Mouse (Mus musculus) adrenal gland, adult 18-20 months (tissue): Measurements from ENCODE around the gene Isoc2a. TPM values are rescaled to one million over a fixed set of nuclear protein-coding genes. Genes with fewer than 3 reads are reported as not detected.
A peak's percentile ranks its signal among the peaks of the same experiment; 100 is the strongest.
"Not testable (repeated sequence)": the region's sequence is repeated elsewhere in the genome, so short reads cannot be mapped to it uniquely, and the experiment has no call there.

ENCODE experiments used
- DNase-seq, 2 experiments: peaks; one replicate each; pipeline ENCODE4 v3.0.0; 2021 to 2022; ENCODE audit warnings: low spot score in 2 of 2
- total RNA-seq, 2 experiments: library from RNA; stranded (reverse); gene quantifications; 1 replicate in 1 of 2; 2 replicates in 1 of 2; pipeline ENCODE4 v1.2.3; 2021

The Isoc2a gene
- total RNA-seq, 2 experiments from 2014 or later: 32.7 to 38.0 TPM

DNA sequence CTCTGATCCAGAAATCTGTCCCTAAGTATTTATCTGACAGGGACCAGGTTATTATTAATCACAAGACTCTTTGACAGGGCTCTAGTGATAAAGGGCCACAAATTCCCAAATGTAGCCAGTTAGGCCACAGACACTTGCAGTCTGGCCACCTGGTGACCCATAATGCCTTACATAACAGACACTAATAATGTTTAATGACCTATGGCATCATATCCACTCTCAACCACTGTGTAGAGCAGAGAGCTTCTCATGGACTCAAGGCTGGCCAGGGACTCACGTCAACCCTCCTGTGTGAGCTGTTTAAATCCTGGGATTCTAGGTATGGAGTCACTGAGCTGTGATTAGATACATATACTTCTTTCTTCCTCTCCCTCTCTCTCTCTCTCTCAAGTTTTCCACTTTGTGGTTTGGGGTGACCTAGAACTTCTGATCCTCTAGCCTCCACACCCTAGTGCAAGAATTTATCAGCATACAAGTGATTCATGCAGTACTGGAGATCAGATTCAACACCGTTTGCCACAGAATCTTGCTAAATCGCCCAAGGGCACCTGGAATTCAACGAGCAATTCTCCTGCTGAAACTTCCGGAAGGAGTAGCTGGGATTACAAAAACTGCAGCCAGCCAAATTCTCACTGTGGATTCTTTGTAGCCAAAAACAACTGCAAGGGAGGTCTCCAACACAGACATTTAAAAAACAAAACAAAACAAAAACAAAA is 12.7 kb upstream of the Isoc2a start:
- DNase-seq: no peak

DNA sequence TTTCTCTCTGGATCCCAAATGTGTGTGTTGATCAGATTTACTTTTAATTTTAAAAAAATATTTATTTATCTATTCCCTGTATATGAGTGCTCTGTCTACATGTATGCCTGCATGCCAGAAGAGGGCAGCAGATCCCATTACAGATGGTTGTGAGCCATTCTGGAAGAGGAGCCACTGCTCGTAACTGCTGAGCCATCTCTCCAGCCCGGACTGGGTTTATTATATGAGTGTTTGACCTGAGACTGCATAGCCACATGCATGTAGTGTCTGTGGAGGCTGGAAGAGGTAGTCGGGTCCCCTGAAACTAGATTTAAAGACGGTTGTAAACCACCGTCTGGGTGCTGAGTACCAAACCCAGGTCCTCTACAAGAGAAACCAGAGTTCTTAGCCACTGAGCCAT is 11.9 kb upstream of the Isoc2a start:
- no peak for DNase-seq

DNA sequence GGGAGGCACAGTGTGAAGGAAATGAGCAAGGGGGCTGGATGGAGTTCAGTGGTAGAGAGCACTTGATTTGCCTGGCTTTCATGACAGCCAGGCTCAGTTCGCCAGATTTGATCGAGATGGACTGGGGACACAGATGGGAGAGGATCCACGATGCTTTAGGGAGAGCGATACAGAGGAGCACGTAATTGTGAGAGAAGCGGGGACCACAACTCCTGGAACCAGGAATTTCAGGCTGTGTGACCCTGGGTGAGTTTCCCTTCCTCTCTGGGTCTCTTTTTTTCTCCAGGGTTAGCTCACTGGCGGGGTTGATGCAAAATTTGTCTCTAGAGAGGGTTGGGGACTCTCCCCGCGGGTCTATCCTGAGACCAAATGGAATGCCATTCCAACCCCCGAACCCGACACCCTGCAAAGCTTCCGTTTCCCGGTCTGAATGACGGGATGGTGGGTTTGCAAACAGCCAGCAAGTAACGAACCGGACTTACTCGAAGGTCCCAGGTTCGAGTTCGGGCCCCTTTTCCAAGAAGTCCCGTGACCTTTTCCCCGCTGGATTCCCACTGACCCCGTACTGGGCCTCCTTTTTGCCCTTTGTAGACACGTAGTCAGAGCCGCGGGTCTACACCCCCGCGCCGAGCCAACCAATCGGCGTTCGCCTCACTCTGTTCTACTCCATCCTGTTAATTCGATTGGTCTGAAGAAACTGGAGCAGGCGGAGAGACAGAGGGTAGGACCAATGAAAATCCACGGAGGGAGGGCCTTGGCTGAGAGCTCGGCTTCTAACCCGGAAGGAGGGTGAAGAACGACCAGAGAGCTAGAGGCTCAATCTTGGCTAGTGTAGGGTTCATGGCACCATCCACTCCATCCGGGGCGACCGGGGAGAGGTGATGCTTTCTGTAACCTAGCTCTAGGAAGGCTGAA is 11.1 kb upstream of the Isoc2a start:
- DNase-seq: peak; percentile 88 to 90

DNA sequence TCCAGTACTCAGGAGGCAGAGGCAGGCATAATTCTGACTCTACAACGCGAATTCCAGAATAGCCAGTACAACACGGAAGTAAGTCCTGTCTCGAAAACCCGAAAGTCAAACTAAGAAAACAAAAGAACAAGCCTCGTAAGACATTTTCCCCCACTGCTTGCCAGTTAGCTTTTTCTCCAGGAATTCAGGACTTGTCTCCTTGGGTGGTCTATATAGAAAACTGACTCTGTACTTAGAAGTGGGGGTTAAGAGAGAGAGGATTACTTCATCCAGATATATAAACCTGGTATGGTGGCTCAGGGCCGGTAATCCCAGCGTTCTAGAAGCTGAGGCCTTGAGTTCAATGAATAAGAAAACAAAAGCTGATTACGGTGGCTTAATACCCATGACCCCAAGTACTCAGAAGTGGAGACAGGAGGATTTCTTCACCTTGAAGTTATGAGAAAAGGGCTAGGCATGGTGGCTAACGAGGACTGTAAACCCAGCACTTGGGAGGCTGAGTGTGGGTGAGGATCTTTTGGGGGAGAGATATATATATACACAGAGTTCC is 10.2 kb upstream of the Isoc2a start:
- no peak for DNase-seq

DNA sequence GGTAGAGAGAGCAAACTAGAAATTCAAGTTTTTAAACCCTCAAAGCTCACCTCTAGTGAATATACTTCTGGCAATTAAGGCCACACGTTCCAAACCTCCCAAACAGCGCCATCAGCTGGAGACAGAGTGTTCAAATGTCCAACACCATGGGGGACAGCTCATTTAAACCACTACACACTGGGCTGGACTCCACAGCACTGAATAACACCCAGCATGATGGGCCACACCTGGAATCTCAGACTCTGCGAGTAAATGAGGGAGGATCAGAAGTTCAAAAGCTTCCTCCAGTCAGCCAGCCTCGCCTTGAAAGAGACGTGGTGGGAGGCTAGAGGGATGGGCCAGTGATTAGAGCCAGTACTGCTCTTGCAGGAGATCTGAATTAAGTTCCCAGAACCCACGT is 6.8 kb upstream of the Isoc2a start, which contains the start of gene Isoc2b:
Gene Isoc2b (minus strand): TSS at position 126 of the 400 bp plus-strand sequence.
- no peak for DNase-seq

DNA sequence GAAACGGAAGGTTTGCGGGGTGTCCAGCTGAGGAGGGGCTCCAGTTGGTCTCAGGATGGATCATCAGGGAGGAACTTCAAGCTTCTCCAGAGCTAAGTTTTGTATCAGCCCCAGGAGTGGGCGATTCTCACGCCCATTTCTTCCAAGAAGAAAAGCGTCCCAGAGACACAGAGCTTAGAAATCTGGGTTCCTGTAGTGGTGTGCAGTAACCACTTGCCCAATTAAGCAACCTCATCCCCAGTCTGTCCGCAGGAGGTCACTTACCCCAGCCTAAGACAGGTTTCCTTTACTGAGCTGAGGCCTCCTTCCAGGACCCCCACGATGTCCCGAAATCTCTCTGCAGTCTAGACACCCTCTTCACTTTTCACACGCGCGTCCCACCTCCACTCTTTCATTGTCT is 273 bp downstream of the Isoc2a start:
- DNase-seq: no peak

DNA sequence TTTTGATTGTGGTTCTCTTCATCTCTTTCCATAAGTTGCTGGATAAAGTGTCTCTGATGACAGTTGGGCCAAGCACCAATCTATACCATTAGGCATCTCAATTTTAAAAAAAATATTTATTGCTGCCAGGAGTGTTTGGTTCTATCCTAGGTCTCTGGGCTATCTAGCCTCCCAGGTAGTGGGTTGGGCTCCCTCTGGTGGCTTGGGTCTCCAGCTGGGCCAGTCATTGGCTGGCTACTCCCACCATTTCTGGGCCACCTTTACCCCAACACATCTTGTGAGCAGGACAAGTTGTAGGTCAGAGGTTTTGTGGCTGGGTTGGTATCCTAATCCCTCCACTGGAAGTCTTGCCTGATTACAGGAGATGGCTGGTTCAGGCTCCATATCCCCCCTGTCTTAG is 1.2 kb downstream of the Isoc2a start:
- no peak for DNase-seq

DNA sequence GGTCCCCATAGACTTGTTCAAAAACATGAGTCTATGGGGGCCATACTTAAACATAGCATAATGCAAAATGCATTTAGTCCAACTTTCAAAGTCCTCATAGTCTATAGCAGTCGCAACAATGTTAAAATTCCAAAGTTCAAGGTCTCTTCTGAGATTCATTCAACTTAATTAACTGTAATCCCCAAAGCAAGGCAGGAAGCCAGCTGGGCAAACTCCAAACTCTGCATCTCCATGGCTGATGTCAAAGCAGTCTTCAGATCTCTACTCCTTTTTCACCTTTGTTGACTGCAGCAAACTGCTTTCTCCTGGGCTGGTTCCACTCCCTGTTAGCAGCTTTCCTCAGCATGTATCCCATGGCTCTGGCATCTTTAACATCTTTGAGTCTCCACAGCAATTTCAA is 2.1 kb downstream of the Isoc2a start:
- not testable (repeated sequence) for DNase-seq

DNA sequence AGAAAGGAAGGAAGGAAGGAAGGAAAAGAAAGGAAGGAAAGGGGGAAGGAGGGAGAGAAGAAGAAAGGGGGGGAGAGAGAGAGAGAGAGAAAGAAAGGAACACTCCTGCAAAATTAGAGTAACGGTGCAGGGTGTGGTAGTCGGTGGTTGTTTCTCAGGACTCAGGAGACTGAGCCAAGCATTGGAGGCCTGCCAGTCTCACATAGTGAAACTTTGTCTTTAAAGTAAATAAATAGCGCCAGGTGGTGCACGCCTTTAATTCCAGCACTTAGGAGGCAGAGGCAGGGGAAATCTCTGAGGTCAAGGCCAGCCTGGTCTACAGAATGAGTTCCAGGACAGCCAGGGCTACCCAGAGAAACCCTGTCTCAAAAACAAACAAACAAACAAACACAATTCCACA is 9.7 kb downstream of the Isoc2a start:
- no peak for DNase-seq

DNA sequence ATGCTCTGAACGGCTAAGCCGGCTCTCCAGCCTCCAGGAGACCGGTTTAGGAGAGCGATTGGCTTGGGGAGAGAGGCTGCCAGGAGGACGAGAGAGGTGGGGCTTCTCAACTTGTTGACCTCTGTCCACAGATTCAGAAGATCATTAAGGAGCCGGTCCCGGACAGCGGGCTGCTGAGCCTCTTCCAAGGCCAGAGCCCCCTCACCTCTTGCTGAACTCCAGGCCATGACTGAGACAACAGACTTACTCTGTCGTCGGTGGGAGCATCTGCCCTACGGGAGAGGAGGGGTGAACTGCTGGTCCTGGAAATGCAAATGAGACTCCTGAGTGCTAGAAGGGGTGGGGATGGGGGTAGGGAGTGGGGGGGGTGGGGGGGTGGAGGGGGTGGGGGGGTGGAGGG is 18.2 kb downstream of the Isoc2a start:
- DNase-seq: no peak

DNA sequence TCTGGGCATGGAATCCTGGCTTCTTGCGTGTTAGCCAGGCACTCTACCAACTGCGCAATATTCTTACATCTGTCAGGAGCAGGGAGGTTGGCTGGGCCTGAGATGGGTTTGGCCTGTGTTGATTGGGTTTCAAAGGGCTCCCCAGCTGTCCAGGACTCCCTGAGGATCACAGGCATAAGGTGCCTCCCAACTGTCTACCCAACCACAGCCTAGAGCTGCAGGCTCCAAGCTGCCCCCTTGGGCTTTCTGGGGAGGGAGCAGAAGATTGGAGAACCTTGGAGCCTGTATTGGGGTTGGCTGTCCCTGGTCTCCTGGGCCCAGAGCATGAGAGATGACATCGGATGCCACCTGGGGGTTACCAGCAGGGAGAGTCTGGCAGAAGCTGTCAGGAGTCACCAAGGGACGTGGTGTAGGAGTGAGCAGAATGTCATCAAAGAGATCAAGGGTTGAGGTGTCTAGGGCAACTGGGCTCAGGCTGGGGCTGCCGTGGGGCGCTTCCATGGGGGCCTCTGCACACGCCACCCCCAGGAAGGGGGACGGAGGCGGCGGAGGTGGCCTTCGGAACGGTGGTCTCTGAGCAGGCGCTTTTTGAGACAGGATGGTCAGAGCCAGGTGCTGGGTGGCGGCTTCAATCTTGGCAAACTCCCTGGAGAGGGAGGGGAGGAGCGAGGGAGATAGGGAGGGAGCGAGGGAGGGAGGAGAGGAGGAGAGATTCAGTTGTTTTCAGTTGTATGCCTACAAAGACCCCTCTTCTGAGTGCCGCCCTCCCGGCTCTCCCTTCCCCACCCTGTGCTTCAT is 22.1 kb downstream of the Isoc2a start:
- DNase-seq: no peak

DNA sequence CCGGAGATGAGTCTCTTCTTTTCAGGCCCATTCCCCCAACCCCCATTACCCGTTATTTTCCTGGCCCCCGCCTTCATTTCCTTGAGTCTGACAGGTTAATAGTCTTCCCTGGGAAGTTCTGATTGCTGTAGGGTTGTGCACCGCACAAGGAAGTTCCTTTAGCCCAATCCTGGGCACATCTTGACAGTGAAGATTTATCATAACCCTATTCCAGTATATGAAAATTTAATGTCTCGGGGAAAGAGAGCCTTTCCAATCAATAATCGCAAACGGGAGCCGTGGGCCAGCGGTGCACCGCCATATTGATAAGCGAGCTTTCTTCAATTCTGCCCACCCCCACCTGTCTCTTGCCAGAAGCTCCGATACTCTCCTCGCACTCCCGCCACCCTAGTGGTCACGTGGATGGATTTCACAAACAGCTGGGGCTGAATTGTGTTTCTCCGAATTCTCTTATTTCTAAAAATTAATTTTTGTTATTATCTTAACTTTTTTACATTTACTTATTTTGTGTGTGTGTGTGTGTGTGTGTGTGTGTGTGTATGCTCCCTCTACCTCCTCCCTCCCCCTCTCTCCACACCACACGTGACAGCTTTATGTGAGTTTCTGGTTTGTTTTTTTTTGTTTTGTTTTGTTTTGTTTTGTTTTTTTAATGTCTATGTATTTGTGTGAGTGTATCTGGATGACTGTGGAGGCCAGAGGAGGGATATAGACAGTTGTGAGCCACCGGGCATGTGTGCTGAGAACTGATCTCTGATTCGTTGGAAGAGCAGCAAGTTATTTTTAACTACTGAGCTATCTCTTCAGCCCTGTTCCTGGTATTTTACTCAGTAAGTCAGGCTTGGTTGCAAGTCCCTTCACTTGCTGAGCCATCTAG is 22.9 kb downstream of the Isoc2a start:
- DNase-seq: no peak

DNA sequence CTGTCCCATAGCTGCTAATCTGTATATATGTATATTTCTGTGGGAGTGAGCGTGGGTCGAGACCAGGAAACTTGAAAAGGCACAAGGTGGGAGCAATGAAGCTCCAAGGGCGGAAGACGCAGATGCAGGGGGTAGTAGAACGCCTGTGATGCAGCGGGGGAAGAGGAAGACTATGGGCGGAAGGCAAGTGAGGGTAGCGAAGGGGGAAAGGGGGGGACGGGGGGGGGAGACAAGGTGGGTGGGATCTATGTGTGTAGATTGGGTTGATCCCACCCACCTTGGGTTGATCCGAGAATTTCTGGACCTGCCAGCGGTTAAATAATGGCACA is 23.5 kb downstream of the Isoc2a start:
- no peak for DNase-seq

DNA sequence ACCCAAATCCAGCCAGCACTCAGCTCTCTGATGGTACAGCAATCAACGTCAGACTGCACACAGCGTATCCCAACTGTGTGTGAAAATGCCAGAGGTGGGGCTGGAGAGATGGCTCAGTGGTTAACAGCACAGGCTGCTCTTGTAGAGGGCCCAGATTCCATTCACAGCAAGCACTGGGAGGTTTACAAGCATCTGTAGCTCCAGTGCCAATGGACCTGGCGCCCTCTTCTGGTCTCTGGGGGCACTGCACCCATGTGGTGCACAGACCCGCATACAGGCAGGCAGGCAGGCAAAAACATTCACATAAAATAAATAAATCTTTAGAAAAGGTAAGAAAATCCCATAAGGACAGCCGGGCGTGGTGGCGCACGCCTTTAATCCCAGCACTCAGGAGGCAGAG is 24.2 kb downstream of the Isoc2a start:
- DNase-seq: no peak

DNA sequence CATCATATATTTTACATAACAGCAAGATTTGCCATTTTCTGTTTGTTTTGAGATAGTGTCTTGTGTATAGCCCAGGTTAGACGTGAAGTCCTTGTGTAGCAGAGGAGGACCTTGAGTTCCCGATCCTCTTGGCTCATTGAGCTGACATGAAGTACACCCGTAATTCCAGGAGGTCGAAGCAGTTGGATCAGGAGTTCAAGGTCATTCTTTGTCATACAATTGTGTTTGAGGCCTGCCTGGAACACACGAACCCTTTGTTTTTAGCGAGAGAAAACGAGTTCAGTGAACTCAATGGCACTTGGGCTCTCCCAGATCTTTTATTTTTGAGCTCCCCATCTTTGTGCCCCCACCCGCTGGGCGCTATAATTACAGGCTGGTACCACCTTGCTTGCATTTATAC is 25.5 kb downstream of the Isoc2a start:
- no peak for DNase-seq

DNA sequence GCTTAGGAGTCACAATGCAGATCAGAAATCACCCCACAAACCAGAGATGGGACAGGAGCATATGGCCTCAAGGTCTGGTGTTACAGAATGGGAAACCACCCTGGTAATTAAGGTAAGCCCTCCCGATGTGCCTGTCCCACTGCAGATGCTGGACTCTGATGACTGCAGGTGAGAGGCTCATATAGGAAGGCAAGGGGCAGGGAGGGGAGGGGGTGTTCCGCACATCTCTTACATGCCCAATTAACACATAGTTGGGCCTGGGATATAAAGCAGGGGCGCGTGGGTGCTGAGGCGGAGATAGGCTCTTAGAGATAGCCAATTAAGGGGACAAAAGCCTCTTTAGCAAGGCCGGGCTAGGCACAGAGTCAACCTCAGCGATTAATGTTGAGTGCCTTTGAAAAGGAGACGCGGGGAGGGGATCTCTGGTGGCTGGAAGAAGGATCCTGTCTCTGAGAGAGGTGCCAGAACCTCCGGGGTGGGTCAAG is 29.6 kb downstream of the Isoc2a start, which contains the start of gene Gm36210:
Gene Gm36210 (minus strand): TSS at position 51 of the 485 bp plus-strand sequence.
- DNase-seq: no peak

DNA sequence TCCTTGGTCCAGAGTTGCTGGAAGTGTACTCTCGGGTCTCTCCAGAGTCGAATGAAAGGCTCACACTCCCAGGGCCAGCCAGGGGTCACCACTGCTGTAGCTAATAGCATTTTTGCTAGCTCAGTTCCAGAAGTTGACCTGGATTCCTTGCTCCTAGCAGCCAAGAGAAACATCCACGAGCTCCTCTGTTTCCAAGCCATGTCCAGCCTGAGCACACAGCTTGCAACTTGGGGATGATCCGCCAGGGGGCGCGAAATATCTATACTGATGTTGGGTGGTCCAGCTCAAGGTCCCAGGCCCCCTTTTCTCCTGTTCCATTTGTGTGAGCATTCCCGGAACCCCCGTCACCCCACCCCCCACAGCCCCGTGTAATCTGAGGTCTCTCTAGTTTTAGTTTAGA is 34.6 kb downstream of the Isoc2a start:
- DNase-seq: peak in 1 of 2 experiments; percentile 69

DNA sequence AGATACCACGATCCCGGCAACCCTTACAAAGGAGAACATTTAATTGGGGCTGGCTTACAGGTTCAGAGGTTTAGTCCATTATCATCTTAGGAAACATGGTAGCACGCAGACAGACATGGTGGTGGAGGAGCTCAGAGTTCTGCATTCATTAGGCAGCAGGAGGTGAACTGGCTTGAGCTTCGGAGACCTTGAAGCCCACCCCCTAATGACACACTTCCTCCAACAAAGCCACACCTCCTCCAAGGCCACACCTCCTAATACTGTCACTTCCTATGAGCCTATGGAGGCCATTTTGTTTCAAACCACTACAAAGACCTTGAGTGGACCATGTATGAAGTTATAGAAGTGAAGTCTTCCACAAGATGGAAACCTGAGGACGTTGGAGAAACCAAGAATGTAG is 35.3 kb downstream of the Isoc2a start:
- no peak for DNase-seq

DNA sequence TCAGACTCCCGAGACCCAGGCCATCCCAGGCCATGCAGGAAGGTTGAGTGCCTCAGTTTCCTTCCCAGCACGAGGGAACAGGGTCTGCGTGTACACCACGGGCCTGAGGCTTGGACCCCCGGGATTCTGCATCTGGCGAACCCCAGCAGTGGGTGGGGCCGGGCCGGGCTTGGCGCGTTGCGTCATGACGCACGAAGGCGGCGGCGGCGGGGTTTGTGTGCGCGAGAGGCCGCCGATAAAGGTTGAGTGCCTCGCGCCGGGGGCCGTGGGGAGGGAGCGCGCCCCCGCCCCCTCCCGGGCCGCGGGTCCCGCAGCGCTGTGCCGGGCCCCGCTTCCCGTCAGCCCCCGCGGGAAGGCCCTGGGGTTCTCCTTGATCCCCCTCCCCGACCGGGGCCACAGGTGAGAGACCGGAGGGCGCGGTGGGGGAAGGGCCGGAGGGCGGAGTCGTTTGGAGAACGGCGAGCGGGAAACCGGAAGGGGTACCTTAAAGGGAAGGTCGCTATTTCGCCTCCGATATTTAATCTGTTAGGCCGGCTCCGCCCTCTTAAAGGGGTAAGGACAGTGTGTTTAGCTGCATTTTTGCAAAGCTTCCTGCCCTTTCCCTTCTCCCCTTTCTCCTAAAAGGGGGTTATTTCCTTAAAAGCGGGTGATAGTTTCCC is 38.2 kb downstream of the Isoc2a start, which contains the start of gene Zfp628:
Gene Zfp628 (plus strand): TSS at position 211 of the 659 bp plus-strand sequence.
- peak; percentile 92 to 93 for DNase-seq
